Mouse (Mus musculus) layer of hippocampus, postnatal 36 days (tissue): ENCODE measurements around the gene Gm14440. TPM values are rescaled to one million over a fixed set of nuclear protein-coding genes. Genes with fewer than 3 reads are reported as not detected.
"Not testable (repeated sequence)": the region's sequence is repeated elsewhere in the genome, so short reads cannot be mapped to it uniquely, and the experiment has no call there.

Experiments
- DNase-seq, 2 experiments: peaks; one replicate each; pipeline ENCODE4 v3.0.0; 2022
- total RNA-seq, 2 experiments: library from RNA; stranded (reverse); gene quantifications; 2 replicates each; pipeline ENCODE4 v1.2.3; 2021

Gene Gm14440
- 10 to 100 TPM in 1 of 2 experiments, 1 to 10 TPM in 1; 6.4 to 13.7 TPM for total RNA-seq

- DNase-seq, result not testable (repeated sequence)
Observed at GRCm38 (mm10) chr2:175274825-175275224, at the start of gene Gm14440. Gm14440 (plus strand) TSS chr2:175275125.

Other genes starting within 250 kb of the Gm14440 start
- gene Gm14393, start 207.3 kb upstream of the Gm14440 start, total RNA-seq, result under 1 TPM in 1 of 2 experiments, not detected in 1; 0.77 TPM
- 10 to 100 TPM; 23.3 to 25.3 TPM for gene Gm14399, start 133.1 kb upstream of the Gm14440 start, total RNA-seq
- 1 to 10 TPM; 5.9 to 8.9 TPM for gene Gm14443, start 99.3 kb upstream of the Gm14440 start, total RNA-seq
- gene Gm14391, start 68.2 kb upstream of the Gm14440 start, total RNA-seq, result 100 to 1,000 TPM in 1 of 2 experiments, 10 to 100 TPM in 1; 83.2 to 101 TPM
- 10 to 100 TPM; 68.5 to 75.3 TPM for gene Gm4631, start 63.1 kb downstream of the Gm14440 start, total RNA-seq
- 1 to 10 TPM; 7.1 to 7.8 TPM for gene Zfp968, start 97.3 kb downstream of the Gm14440 start, total RNA-seq
- 10 to 100 TPM; 11.7 to 12.8 TPM for gene Gm4724, start 160.7 kb downstream of the Gm14440 start, total RNA-seq
- gene Zfp965, start 194.9 kb downstream of the Gm14440 start, total RNA-seq, result 1 to 10 TPM; 4.8 to 6.7 TPM